Mouse (Mus musculus) midbrain, embryonic 11.5 days (tissue): Measurements from ENCODE around the gene Arhgap19. TPM values are rescaled to one million over a fixed set of nuclear protein-coding genes. Genes with fewer than 3 reads are reported as not detected.
"Not testable (repeated sequence)": the region's sequence is repeated elsewhere in the genome, so short reads cannot be mapped to it uniquely, and the experiment has no call there.

Experiments
- ATAC-seq: fragments of 200-750 bp; cut with Nextera tagmentation; 2 replicates; pipeline ENCODE4 v1.8.0; 2017; ENCODE audit warnings: moderate TSS enrichment, moderate library complexity; ENCODE audit not compliant: low FRiP score
- DNase-seq: peaks from one replicate; pipeline ENCODE4 v3.0.0; 2015; ENCODE audit warnings: low spot score; ENCODE audit errors: missing footprints
- H3K27ac ChIP-seq: fragments of 300-500 bp; sonication (generic); 2 replicates; pipeline ENCODE4 v1.5.1; 2014; ENCODE audit warnings: low read depth, low read length
- H3K27me3 ChIP-seq: fragments of 300-500 bp; sonication (generic); 2 replicates; pipeline ENCODE4 v1.6.1; 2014; ENCODE audit warnings: mild to moderate bottlenecking, low read length, moderate library complexity, mixed read lengths; ENCODE audit not compliant: control insufficient read depth, insufficient read depth
- H3K36me3 ChIP-seq: fragments of 300-500 bp; sonication (generic); 2 replicates; pipeline ENCODE4 v1.6.1; 2014; ENCODE audit warnings: mild to moderate bottlenecking, low read length, moderate library complexity, mixed read lengths; ENCODE audit not compliant: control insufficient read depth, insufficient read depth
- H3K4me1 ChIP-seq: fragments of 300-500 bp; sonication (generic); 2 replicates; pipeline ENCODE4 v1.6.1; 2014; ENCODE audit warnings: low read length; ENCODE audit not compliant: control insufficient read depth, insufficient read depth
- H3K4me2 ChIP-seq: fragments of 300-500 bp; sonication (generic); 2 replicates; pipeline ENCODE4 v1.6.1; 2014; ENCODE audit warnings: mild to moderate bottlenecking, moderate library complexity
- H3K4me3 ChIP-seq: fragments of 300-500 bp; sonication (generic); 2 replicates; pipeline ENCODE4 v1.5.1; 2014; ENCODE audit warnings: low read depth, low read length
- H3K9ac ChIP-seq: fragments of 300-500 bp; sonication (generic); 2 replicates; pipeline ENCODE4 v1.6.1; 2014; ENCODE audit warnings: low read length
- H3K9me3 ChIP-seq: fragments of 300-500 bp; sonication (generic); 2 replicates; pipeline ENCODE4 v1.6.1; 2016; ENCODE audit warnings: low read length; ENCODE audit not compliant: control insufficient read depth
- whole genome bisulfite sequencing: fragments of 180-500 bp; shearing (Covaris S2); extraction: QIAGEN DNeasy Blood & Tissue Kit; methylation state at CpG from one replicate; pipeline ENCODE4 v1.1.7; 2014; 5-methylcytosine and 5-hydroxymethylcytosine counted together
- polyA plus RNA-seq: library from polyadenylated mRNA; unstranded; fragments of >200 nt; fragmentation: Nextera tagmentation; extraction: Ambion mirVana; gene quantifications from 2 replicates; pipeline ENCODE4 v1.2.1, GENCODE M21; 2014

Gene Arhgap19
- polyA plus RNA-seq, result 36.6 and 38.8 TPM in 2 replicates

DNA sequence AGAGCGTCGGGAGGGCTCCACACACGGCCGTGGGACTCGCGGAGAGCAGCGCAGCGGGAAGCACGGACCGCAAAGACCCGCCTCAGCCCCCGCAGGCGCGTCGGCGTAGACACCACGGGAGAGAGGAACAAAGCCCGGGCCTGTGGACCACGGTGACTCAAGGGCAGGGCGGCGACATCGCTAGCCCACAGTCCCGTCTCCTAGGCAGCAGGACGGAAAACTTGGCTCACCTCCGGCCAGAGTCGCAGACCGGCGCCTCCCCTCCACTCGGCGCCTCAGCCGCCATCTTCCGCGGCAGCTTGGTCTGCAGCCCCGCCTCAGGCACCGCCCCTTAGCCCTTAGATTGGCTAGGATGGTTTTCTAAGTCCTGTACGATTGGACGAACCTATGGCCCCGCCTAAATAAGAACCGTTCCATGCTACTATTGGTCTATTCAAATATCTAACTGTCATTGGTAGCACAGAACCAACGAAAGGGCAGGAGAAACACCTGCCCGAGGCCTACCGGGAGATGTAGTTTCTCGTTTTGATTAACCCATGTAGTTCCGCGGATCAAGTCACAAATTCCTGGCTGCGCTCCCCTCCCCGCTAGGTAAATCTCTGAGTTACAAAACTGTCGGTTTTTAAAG lies at the start of gene Arhgap19:
Gene Arhgap19 (minus strand): TSS at position 306 of the 628 bp plus-strand sequence.
- Histone ChIP-seq H3K27ac (peak within 1 kb of the TSS; percentile 57), H3K36me3 (no peaks in the 10 kb centered on the region; the same call in 1 of the 2 replicates), H3K9ac (peak within 1 kb of the TSS; percentile 92), H3K4me1 (peaks cover 11% of the 10 kb centered on the region; the same call in 1 of the 2 replicates), H3K9me3 (no peaks in the 10 kb centered on the region), H3K27me3 (no peaks in the 10 kb centered on the region), H3K4me2 (peak within 1 kb of the TSS; percentile 47), H3K4me3 (peak within 1 kb of the TSS; percentile 88)
- peak; percentile 99 for ATAC-seq
- 0% methylated on average over 48 of the region's 48 CpGs for WGBS
- peak; percentile 97 for DNase-seq

DNA sequence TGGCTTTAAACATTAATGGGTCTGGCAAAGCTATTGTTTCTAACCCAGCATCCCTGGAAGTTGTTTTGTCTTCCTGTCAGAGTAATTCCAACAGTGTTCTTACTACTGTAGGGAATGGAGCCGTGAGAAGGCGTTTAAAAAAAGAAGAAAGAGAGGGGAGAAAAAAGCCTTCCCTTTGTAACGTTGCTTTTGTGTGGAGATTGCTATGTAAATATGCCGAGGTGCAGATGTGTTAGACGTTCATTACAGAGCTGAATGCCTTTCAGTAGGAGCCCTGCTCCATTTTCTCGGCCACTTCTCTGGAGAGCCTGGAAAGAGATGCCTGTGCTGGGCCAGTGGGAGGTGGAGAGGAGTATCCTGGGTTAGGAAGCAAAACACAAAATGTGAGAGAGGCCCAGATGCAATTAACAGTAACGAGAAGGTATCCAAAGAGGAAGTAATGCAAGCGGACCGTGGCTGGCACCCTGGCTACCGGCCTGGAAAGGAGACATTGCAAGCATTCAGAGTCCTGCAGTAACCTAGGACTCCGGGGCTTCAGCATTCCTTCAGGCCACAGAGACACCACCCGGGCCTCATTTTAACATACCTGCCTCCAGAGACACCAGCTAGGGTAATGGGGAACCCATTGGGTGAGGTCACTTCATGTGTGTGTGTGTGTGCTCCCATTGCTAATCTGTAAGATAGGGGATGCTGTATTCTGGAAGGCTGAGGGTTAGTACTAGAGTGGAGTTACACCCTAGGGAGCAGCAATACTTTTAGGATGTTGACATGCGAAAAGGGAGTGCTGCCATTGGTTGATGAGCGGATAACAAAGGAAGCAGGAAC lies 49.1 kb upstream of the Arhgap19 start:
- Histone ChIP-seq H3K9ac (peak overlapping the region; percentile 49; the same call in 1 of the 2 replicates), H3K4me2 (peak overlapping the region; percentile 32), H3K36me3 (no peaks in the 10 kb centered on the region), H3K4me1 (peaks cover 24% of the 10 kb centered on the region), H3K27ac (peak overlapping the region; percentile 71), H3K27me3 (no peaks in the 10 kb centered on the region; the same call in 1 of the 2 replicates), H3K9me3 (no peaks in the 10 kb centered on the region), H3K4me3 (no peak overlapping the region)
- ATAC-seq (no peak), DNase-seq (peak; percentile 91)
- 18% methylated on average over 14 of the region's 14 CpGs for WGBS

- no peak overlapping the region for H3K4me3 ChIP-seq
These were observed 48.3 kb upstream of the Arhgap19 start for GRCm38 (mm10) chr19:41850021-41850718.

DNA sequence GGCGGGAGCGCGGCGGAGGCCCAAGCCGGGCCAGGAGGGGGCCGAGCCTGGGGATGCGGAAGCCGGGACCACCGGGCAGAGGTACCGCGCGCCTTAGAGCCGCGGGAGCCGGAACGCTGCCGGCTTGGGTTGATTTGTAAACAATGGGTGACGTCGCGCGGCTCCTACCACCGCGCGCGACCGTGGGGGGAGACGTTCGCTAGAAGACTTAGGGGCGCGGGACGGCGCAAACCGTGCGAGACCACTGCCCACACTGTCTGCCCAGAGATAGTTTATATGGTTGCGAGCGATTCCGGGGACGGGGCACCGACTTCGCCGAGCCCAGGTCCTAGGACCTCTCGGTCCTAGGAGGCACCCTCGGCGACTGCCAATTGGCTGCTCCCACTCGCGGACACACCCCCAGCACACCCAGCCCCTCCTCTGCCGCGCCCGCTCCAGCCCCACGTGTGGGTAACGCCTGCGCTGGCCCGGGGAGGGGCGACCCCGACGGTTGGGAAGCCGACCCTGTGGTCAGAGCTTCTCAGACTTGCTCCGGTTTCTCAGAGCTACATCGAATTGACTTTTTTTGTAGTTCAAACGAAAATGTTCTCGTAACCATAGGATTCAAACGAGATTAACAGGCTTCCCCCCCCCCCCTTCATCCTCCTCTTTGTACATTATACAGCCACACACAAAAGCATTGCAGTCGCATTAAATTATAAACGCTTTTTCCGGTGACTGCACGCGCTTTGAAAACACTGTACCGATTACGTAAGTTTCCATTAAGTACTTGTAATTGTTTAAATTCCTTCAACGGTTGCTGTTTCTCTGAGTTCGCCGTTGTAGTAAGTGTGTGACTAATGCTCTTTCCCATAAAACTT lies 46.4 kb upstream of the Arhgap19 start, which contains the start of gene Frat2:
Gene Frat2 (minus strand): TSS at position 141 of the 860 bp plus-strand sequence.
- H3K4me3 ChIP-seq, result peak within 1 kb of the TSS; percentile 80
- peak within 1 kb of the TSS; percentile 98 for H3K4me2 ChIP-seq
- 2% methylated on average over 72 of the region's 72 CpGs for WGBS
- no peaks in the 10 kb centered on the region for H3K36me3 ChIP-seq
- ATAC-seq, result peak; percentile 95
- peak within 1 kb of the TSS; percentile 87 for H3K27ac ChIP-seq
- H3K4me1 ChIP-seq, result peaks cover 26% of the 10 kb centered on the region
- H3K9me3 ChIP-seq, result no peaks in the 10 kb centered on the region
- H3K27me3 ChIP-seq, result no peaks in the 10 kb centered on the region; the same call in 1 of the 2 replicates
- peak; percentile 99 for DNase-seq
- peak within 1 kb of the TSS; percentile 77 for H3K9ac ChIP-seq

More at GRCm38 (mm10) chr19:41850021-41850718, 48.3 kb upstream of the Arhgap19 start:
- Histone ChIP-seq H3K27me3 (no peaks in the 10 kb centered on the region; the same call in 1 of the 2 replicates), H3K9me3 (no peaks in the 10 kb centered on the region), H3K4me2 (peak overlapping the region; percentile 32; the same call in 1 of the 2 replicates), H3K4me1 (peaks cover 26% of the 10 kb centered on the region), H3K27ac (no peak overlapping the region; the same call in 1 of the 2 replicates), H3K36me3 (no peaks in the 10 kb centered on the region), H3K9ac (no peak overlapping the region; the same call in 1 of the 2 replicates)
- DNase-seq, result peak; percentile 89
- 9% methylated on average over 6 of the region's 6 CpGs for WGBS
- no peak for ATAC-seq

DNA sequence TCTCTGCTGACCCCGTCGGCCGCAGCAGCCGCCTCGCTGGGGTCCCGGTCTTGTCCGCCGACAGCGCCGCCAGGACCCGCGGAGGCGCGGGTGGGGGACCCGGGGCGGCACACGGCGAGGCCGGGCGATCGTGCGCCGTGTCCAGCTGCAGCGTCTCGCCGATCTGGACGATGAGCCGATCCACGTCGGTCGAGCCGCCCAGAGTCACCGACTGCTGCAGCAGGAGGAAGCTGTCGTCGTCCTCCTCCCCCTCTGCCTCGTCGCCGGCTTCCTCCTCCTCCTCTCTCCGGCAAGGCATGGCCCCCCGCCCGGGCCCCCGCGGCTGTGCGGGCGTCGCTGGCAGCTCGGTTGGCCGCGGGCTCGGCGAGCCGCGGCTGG lies 45.8 kb upstream of the Arhgap19 start:
- H3K36me3 ChIP-seq, result not testable (repeated sequence)
- WGBS, result under 1% methylated on average over 53 of the region's 53 CpGs

GRCm38 (mm10) chr19:41847091-41847581 lies 45.3 kb upstream of the Arhgap19 start:
- Histone ChIP-seq H3K9ac (peak overlapping the region; percentile 77), H3K27ac (peak overlapping the region; percentile 87), H3K9me3 (no peaks in the 10 kb centered on the region), H3K4me2 (peak overlapping the region; percentile 98), H3K36me3 (no peaks in the 10 kb centered on the region), H3K4me1 (peaks cover 26% of the 10 kb centered on the region), H3K27me3 (no peaks in the 10 kb centered on the region; the same call in 1 of the 2 replicates), H3K4me3 (peak overlapping the region; percentile 80)
- WGBS, result under 1% methylated on average over 59 of the region's 64 CpGs
- peak; percentile 8; the same call in 1 of the 2 replicates for ATAC-seq
- DNase-seq, result peak; percentile 96

More for the DNA sequence above, 45.8 kb upstream of the Arhgap19 start:
- Histone ChIP-seq H3K4me3 (peak overlapping the region; percentile 80), H3K27ac (peak overlapping the region; percentile 87), H3K4me1 (peaks cover 26% of the 10 kb centered on the region), H3K9ac (peak overlapping the region; percentile 77), H3K4me2 (peak overlapping the region; percentile 98)
- ATAC-seq (peak; percentile 58), DNase-seq (peak; percentile 91)
- not testable (repeated sequence) for H3K27me3 ChIP-seq, H3K9me3 ChIP-seq

DNA sequence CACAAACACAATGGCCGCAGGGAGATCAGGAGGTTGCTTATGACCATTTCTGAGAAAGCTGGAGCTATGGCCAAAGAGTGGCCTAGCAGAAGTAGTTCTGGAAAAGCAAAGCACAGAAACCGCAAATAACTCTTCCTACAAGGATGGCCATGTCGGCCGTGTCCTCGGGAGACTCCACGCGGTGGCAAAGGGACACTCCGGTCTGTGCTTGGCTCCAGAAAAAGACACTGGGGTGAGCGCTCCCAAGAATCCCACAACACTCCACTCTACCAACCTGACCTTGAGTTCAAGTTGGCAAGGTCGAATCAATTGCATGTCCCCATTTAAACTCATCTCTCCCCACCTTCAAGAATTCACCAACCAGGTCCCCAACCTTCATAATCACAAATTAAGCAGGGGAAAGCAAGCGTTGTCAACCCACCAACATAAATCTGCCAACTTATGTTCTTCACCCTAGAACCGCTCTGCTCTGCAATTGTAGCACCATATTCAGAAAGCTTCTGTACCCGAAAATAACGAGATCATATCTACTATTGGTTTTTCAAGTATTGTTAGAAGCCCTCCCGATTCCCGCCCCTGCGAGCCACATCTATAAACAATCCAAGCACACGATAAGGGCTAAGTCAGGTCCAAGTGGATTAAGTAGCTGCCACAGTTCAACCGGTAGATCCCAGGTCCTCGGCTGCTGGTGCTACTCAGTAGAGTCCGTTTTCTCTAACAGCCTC lies 44.7 kb upstream of the Arhgap19 start:
- H3K9ac ChIP-seq, result peak overlapping the region; percentile 77
- no peaks in the 10 kb centered on the region for H3K9me3 ChIP-seq
- 16% methylated on average over 21 of the region's 21 CpGs for WGBS
- peak overlapping the region; percentile 98 for H3K4me2 ChIP-seq
- H3K27ac ChIP-seq, result peak overlapping the region; percentile 87; the same call in 1 of the 2 replicates
- no peak for ATAC-seq
- H3K36me3 ChIP-seq, result no peaks in the 10 kb centered on the region
- H3K27me3 ChIP-seq, result no peaks in the 10 kb centered on the region; the same call in 1 of the 2 replicates
- peak; percentile 90 for DNase-seq
- peaks cover 26% of the 10 kb centered on the region for H3K4me1 ChIP-seq
- H3K4me3 ChIP-seq, result peak overlapping the region; percentile 80
